ENCODE assay signal across 13 mouse cellular contexts in genomic region chr16:30530815-30531214, GRCm38 (mm10). TPM values are rescaled to one million over a fixed set of nuclear protein-coding genes. Genes with fewer than 3 reads are reported as not detected.
A peak's percentile ranks its signal among the peaks of the same experiment; 100 is the strongest.
DNase-seq lines count a peak whose midpoint lies in the region; ATAC-seq lines count a peak whose summit lies in the region.
"Had no signal": no experiment of that assay in that cellular context is flagged by ENCODE, and none has a peak within 500 bp of the region (broad histone marks: within the 10 kb centered on the region; RNA-seq: fewer than 3 reads in every experiment).

No protein-coding gene starts in this region.

- peak; percentile 84 for DNase-seq in heart, adult 11 months
- no peak for DNase-seq in heart, adult 18-20 months
- peak; percentile 85 for DNase-seq in midbrain, embryonic 11.5 days (ENCODE audit: low spot score, missing footprints)
- DNase-seq in NIH3T3 (ENCODE audit: low read depth): peak; percentile 75
- no peak for DNase-seq in natural killer cell, adult 2 months (ENCODE audit: low spot score in 2 of 2)
- no peak for DNase-seq in thymus, postnatal 4 days
- DNase-seq: adrenal gland, adult 8-10 months; kidney, postnatal 14 days; thymus, adult 2 months had no signal

- no peaks in the 10 kb centered on the region for H3K4me1 ChIP-seq in midbrain, embryonic 11.5 days (ENCODE audit: control insufficient read depth, insufficient read depth, low read length)
- no peaks in the 10 kb centered on the region for H3K4me1 ChIP-seq in midbrain, embryonic 15.5 days
- H3K4me1 ChIP-seq: embryonic facial prominence, embryonic 13.5 days had no signal

- WGBS in midbrain, embryonic 11.5 days: 41% methylated on average over 4 of the region's 4 CpGs
- 44% methylated on average over 4 of the region's 4 CpGs for WGBS in midbrain, embryonic 15.5 days

- H3K27ac ChIP-seq in midbrain, embryonic 11.5 days (ENCODE audit: low read depth, low read length): no peak overlapping the region
- no peak overlapping the region for H3K27ac ChIP-seq in midbrain, embryonic 15.5 days
- H3K27ac ChIP-seq: embryonic facial prominence, embryonic 13.5 days had no signal

- no peak overlapping the region for H3K9ac ChIP-seq in midbrain, embryonic 11.5 days (ENCODE audit: low read length)
- H3K9ac ChIP-seq in midbrain, embryonic 15.5 days: no peak overlapping the region
- H3K9ac ChIP-seq: embryonic facial prominence, embryonic 13.5 days; heart, embryonic 12.5 days had no signal

- peaks cover 3% of the 10 kb centered on the region; the same call in 1 of the 2 replicates for H3K36me3 ChIP-seq in midbrain, embryonic 11.5 days (ENCODE audit: control insufficient read depth, insufficient read depth, low read length)
- peaks cover 39% of the 10 kb centered on the region for H3K36me3 ChIP-seq in midbrain, embryonic 15.5 days (replicated peaks)

- no peak for ATAC-seq in midbrain, embryonic 11.5 days (ENCODE audit: low FRiP score)
- ATAC-seq in midbrain, embryonic 15.5 days (replicated peaks): no peak
- ATAC-seq in megakaryocyte progenitor cell, adult 5-6 weeks (replicated peaks; ENCODE audit: poor library complexity): 0 out of 2 replicates have a peak, but pooled peaks have one; percentile 47

- no peaks in the 10 kb centered on the region for H3K27me3 ChIP-seq in midbrain, embryonic 11.5 days (ENCODE audit: control insufficient read depth, insufficient read depth, low read length)
- H3K27me3 ChIP-seq in midbrain, embryonic 15.5 days (replicated peaks): no peaks in the 10 kb centered on the region
- H3K27me3 ChIP-seq: embryonic facial prominence, embryonic 13.5 days; heart, embryonic 12.5 days had no signal

- no peak overlapping the region for H3K4me2 ChIP-seq in midbrain, embryonic 11.5 days
- H3K4me2 ChIP-seq in midbrain, embryonic 15.5 days: no peak overlapping the region
- H3K4me2 ChIP-seq: embryonic facial prominence, embryonic 13.5 days; heart, embryonic 12.5 days had no signal

- H3K9me3 ChIP-seq in midbrain, embryonic 11.5 days (ENCODE audit: control insufficient read depth, low read length): no peaks in the 10 kb centered on the region
- no peaks in the 10 kb centered on the region for H3K9me3 ChIP-seq in midbrain, embryonic 15.5 days
- H3K9me3 ChIP-seq: embryonic facial prominence, embryonic 13.5 days; heart, embryonic 12.5 days had no signal

- H3K4me3 ChIP-seq in midbrain, embryonic 11.5 days (ENCODE audit: low read depth, low read length): no peak overlapping the region
- no peak overlapping the region for H3K4me3 ChIP-seq in midbrain, embryonic 15.5 days
- H3K4me3 ChIP-seq: embryonic facial prominence, embryonic 13.5 days; heart, embryonic 12.5 days had no signal

RNA-seq across cellular contexts. Expression of gene Tmem44, which starts 19.8 kb away (rescaled TPM):
- total RNA-seq in heart, adult 18-20 months (2021): 1 to 10 TPM; 3.8 to 4.4 TPM
- 26.6 and 27.9 TPM in 2 replicates for polyA plus RNA-seq in midbrain, embryonic 11.5 days (2014; fragmentation: Nextera tagmentation; extraction: Ambion mirVana)
- 88.4 and 96.0 TPM in 2 replicates for polyA plus RNA-seq in midbrain, embryonic 15.5 days (2015; fragmentation: Nextera tagmentation; extraction: Ambion mirVana)
- total RNA-seq in megakaryocyte progenitor cell, adult 5-6 weeks (2015): 0.27 TPM in 1 of 2 replicates, not detected in the other
- total RNA-seq in megakaryocyte progenitor cell, adult 5-6 weeks (2017): 0.12 and 0.51 TPM in 2 replicates

RNA-seq across cellular contexts. Expression of gene Lsg1, which starts 56.6 kb away (rescaled TPM):
- 10 to 100 TPM; 19.5 to 23.4 TPM for total RNA-seq in heart, adult 18-20 months (2021)
- polyA plus RNA-seq in midbrain, embryonic 11.5 days (2014; fragmentation: Nextera tagmentation; extraction: Ambion mirVana): 84.7 and 89.3 TPM in 2 replicates
- 46.0 and 47.6 TPM in 2 replicates for polyA plus RNA-seq in midbrain, embryonic 15.5 days (2015; fragmentation: Nextera tagmentation; extraction: Ambion mirVana)
- 36.4 and 42.8 TPM in 2 replicates for total RNA-seq in megakaryocyte progenitor cell, adult 5-6 weeks (2015)
- 69.8 and 74.7 TPM in 2 replicates for total RNA-seq in megakaryocyte progenitor cell, adult 5-6 weeks (2017)

Comparison
In these comparisons a context has a peak if more than half of its experiments do, and no peak if none do; other contexts are left out.
1. DNase-seq: peak in heart, adult 11 months (single experiment), midbrain, embryonic 11.5 days (single experiment) and NIH3T3 (single experiment); none in heart, adult 18-20 months (0 of 2), natural killer cell, adult 2 months (0 of 2) and thymus, postnatal 4 days (single experiment).